Mouse (Mus musculus): ENCODE results near the gene Nrbf2.

The Nrbf2 gene

DNA sequence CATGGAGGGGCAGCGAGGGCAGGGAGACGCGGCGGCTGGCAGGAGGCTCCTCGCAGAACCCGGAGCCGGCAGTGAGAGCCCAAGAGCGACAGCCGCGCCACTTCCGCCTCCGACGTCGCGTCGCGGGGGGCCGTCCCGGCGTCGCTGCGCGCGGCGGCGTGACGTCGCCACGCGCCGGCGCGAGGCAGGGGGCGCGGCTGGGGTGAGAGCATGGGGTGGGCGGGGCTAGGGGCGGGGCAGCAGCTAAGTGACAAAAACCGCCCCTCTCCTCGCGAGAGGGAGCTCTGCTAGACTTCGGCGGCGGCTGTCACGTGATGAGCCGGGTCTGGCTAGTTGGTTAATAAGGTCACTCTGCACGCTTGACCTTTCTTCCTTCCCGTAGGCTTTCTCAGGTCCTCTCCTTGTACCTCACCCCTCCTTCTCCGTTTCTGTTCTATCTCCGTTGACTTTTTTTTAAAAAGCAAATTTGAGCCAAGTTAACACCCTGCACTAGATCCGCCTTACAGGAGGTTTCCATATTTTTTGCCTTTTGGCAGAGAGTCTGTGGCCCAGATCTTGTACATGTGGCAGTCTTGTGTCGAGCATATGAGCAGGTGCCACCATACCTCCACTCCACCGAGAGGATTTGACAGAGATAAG lies at the start of gene Nrbf2:
TSS of gene Nrbf2 (minus strand) at position 130 of the 639 bp plus-strand sequence.
- DNase-seq (ENCODE audit: low spot score): peak; percentile 94

DNA sequence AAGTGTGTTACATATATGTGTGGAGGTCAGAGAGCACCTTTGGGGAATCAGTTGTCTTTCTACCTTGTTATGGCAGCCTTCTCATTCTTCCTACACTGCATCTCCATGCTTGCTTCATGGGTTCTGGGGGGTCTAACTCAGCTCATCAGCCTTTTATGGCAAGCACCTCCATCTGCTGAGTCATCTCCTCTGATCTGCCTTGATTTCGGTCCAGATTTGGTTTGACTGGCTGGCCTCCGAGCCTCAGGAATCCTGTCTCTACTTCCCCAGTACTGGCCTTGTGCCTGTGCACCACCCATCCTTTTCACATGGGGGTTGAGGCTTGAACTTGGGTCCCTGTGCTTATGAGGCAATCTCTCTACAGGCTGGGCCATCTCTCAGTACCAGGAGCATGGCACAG lies 45.5 kb upstream of the Nrbf2 start:
- no peak for DNase-seq (ENCODE audit: low spot score)

GRCm38 (mm10) chr10:67329661-67330060 lies 44.6 kb upstream of the Nrbf2 start:
- DNase-seq (ENCODE audit: low spot score): no peak

DNA sequence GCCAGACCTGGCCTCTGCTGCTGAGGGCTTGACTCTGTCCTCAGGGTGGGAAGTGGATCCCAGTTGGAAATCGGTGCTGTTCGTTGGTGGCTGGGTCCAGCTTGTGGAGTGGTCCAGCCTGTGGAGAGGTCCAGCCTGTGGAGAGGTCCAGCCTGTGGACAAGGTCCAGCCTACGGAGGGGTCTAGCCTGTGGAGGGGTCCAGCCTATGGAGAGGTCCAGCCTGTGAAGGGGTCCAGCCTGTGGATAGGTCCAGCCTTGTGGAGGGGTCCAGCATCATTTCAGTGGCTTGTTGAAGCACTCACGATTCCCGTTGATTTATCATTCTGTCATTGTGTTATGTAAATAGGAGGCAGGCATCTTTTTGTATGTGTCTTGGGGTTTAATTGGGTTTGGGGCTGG lies 43.1 kb upstream of the Nrbf2 start:
- DNase-seq (ENCODE audit: low spot score): no peak

- no peak for DNase-seq (ENCODE audit: low spot score)
Measured at GRCm38 (mm10) chr10:67324036-67324435, 38.9 kb upstream of the Nrbf2 start.

DNA sequence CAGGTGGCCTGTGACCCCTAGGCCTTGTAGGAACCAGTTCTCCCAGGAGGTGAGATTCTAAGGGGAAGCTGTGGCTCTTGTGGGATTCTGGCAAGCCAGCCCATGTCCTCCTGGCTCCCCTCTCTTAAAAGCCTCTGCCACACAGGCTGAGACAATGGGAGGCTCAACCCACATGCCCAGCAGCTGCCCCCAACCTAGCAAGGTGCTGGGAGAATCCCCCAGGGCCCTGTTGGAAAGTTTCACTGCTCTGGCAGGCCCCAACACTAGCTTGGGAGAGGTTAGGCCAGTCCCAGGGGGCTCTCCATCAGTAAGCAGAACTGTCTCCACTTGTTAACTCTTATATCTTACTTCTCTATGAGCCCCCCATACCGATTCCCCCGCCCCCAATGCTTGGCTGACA lies 36.3 kb upstream of the Nrbf2 start:
- no peak for DNase-seq (ENCODE audit: low spot score)

- no peak for DNase-seq (ENCODE audit: low spot score)
Measured at GRCm38 (mm10) chr10:67320207-67320859, 35.2 kb upstream of the Nrbf2 start.

DNA sequence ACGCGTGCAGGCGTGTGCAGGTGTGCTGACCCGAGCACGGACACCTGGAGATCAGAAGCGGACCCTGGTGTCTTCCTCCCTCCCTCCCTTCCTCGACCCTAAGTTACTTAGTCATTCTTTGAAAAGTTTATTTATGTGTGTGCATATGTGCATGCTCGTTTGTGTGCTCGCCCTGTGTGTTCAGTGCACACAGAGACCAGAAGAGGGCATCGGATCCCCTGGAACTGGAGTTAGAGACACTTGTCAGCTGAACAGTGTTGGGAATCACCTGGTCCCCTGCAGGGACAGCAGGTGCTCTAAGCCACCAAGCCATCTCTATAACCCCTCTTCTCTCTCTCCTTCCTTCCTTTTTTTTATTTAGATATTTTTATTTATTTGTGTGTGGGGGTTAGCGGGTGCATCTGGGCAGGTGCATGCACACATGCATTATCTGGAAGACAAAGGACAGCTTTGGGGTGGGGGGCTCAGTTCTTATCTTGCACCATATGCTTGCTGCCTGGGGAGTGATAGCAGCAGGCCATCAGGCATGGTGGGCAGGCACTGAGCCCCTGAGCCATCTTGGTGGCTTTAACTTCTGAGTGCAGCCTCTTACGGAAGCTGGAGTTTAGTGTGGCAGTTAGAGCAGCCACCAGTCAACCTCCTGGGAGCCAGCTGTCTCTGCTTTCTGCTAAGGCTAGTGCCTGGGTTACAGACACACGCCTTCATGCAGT lies 34.1 kb upstream of the Nrbf2 start:
- DNase-seq (ENCODE audit: low spot score): no peak

DNA sequence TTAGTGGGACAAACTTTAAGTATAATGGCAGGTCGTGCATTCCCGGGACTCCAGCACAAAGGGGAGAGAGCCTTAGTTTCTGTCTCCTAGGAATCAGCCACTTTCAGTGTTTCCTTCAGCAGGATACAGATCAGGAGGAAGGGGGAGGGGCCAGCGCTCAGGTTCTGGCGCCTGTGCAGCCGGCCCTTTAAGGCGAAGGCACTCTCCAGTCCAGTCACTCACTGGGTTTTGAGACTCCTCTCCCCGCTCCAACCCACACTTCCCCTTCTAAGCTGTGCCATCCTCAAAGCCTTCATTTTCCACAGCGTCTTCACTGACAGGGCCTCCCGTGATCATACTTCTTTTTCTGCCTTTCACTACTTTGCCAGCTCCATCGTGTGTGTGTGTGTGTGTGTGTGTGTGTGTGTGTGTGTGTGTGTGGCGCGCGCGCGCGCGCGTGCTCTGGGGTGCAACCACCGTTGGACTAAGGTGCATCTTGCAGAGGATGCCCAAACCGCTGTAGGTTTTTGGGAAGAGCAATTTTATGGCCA lies 32.9 kb upstream of the Nrbf2 start:
- DNase-seq (ENCODE audit: low spot score): no peak

GRCm38 (mm10) chr10:67314811-67315435 lies 29.8 kb upstream of the Nrbf2 start:
- DNase-seq (ENCODE audit: low spot score): peak; percentile 89

DNA sequence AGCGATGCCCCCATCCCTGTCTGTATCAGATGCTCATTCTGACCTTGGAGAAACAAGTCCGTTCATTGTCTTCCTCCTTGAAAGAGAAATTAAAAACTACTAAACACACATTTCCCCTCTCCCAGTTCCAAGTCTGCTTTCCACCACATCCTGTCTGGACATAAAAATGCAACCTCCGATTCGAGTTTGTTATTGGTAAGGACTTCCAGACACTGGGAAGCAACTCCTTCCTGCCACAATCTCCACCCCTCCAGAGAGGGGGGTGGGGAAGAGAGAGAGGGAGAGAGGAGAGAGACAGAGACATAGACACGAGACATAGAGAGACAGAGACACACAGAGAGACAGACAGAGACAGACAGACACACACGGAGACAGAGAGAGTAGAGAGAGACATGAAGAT lies 27.4 kb upstream of the Nrbf2 start:
- DNase-seq (ENCODE audit: low spot score): no peak

DNA sequence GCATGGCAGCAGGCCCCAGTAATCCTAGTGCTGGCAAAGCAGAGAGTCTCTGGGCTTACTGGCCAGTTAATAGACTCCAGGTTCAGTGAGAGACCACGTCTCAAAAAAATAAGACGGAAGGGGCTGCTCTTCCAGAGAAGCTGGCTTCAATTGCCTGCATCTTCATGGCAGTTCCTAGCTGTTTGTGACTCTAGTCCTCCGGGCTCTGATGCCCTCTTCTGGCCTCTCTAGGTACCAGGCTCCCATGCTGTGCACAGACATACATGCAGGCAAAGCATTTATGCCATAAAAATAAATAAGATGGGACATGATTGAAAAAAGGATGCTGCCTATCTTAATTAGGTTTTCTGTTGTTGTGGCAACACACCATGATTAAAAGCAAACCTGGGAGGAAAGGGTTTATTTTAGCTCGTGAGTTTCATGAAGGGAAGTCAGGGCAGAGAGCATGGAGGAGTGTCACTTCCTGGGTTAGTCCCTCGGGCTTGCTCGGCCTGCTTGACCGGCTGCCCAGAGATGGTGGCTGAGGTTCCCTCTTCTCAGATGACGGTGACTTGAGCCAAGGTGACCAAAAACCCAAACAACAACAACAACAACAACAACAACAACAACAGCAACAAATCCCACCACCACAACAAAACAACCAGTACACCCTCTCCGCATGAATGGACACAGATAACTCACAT lies 26.3 kb upstream of the Nrbf2 start:
- peak; percentile 84 for DNase-seq (ENCODE audit: low spot score)

DNA sequence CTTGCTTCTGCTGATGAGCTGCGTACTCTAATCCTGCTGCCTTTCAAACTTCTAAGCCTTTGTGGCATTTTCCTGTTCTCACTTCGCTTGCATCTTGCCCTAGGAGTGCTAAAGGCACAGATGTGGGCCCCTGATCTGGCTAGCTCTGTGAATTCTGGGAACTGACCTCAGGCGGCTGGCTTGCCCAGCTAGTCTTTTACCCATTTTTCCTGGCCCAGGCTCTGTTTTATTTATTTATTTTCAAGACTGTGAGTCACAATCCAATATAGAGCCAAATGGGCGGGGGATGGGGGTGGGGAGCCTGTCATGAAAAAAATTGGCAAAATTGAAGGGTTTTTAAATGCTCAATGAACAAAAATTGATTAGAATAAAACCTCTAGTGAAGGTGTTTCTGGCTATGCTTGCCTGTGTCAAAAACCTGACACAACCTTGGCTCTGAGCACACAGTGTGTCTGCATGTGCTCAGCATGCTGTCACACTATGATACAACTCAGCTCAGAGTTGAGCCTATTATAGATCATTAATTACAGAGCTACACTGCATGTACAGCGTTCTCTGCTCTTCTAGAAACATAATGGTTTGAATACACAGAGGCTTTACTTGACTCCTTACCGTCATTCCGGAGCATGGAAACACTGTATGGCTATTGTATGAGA lies 24.5 kb upstream of the Nrbf2 start:
- DNase-seq (ENCODE audit: low spot score): peak; percentile 91

GRCm38 (mm10) chr10:67302340-67302739 lies 17.2 kb upstream of the Nrbf2 start:
- no peak for DNase-seq (ENCODE audit: low spot score)

DNA sequence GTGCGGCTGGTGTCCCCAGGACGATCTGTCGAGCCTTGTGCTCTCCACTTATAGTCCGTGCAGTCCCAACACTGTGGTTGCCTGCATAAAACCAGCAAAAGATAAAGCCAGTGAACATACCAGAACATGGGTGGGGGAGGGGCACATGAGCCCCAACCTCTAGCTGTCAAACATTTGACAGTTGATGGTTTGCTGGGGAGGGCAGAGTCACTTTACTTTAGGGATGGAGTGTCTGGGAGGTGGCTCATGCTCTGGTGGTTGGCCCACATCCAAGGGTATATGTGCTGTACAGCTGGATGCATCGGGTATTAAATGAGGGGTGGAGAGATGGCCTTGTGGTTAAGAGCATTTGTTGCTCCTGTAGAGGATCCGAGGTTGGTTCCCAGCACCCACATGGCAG lies 15.9 kb upstream of the Nrbf2 start:
- DNase-seq (ENCODE audit: low spot score): no peak

DNA sequence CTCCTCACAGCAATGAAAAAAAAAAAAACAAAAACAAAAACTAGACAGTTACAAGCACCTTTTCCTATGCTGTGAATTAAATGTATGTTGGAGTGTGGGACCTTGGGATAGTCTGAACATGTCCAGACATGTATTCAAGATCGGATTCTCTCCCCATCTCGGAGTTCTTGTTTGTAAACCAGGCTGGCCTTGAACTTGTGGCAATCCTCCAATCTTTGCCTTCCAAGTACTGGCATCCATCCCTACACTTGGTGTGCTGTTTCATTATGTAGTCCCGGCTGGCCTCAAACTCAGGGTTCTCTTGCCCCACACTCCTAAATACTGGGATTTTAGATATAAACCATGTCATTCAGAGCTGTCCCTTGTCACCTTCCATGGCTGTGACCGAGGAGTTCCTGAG lies 14.2 kb upstream of the Nrbf2 start:
- DNase-seq (ENCODE audit: low spot score): peak; percentile 89

- DNase-seq (ENCODE audit: low spot score): peak; percentile 69
Measured at GRCm38 (mm10) chr10:67298856-67299255, 13.8 kb upstream of the Nrbf2 start.

DNA sequence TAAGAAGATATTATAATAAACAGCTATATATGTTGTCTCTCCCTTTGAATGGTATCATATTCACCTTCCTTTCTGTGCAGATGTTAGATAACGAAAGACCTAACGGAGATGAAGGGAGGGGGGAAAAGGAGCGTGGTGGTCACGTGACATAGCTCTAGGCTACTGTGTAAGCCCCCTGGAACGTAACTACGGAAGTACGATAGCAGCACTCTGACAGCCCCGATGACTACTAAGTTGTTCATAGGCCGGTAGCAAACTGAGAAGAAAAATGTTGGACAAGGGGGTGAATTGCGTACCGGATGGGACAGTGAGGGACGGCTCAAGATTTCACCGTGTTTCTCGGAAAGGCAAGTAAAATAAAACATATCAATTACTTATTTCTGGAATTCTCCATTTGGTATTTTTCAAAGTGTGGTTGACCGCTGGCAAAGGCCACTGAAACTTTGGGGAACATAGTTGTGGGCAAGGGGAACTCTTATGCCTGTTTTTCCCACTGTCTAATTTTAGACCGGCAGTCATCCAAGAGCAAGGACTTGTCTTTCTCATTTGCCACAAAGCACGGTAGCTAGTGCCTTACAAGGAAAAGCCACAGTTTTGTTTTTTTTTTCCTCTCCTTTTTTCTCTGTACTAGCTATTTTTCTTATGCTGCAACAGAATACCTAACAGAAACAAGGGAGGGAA lies 12.2 kb upstream of the Nrbf2 start:
- no peak for DNase-seq (ENCODE audit: low spot score)

GRCm38 (mm10) chr10:67296482-67297152 lies 11.5 kb upstream of the Nrbf2 start:
- no peak for DNase-seq (ENCODE audit: low spot score)

- no peak for DNase-seq (ENCODE audit: low spot score)
Measured at GRCm38 (mm10) chr10:67295938-67296466, 10.9 kb upstream of the Nrbf2 start.

Data from adipocyte (in vitro differentiated cells).